Mouse (Mus musculus): ENCODE data around the gene Pcnx4. TPM values are rescaled to one million over a fixed set of nuclear protein-coding genes. Genes with fewer than 3 reads are reported as not detected.

Gene Pcnx4
- polyA plus RNA-seq, 1 experiment from 2014 or later: 11.6 TPM

GRCm38 (mm10) chr12:72622853-72623496, 86.8 kb downstream of the Pcnx4 start:
- Histone ChIP-seq H3K27me3 (ENCODE audit: insufficient read depth, poor library complexity, severe bottlenecking) (no peaks in the 10 kb centered on the region), H3K4me1 (no peaks in the 10 kb centered on the region), H3K27ac (no peak overlapping the region), H3K4me3 (no peak overlapping the region), H3K36me3 (no peaks in the 10 kb centered on the region), H3K9me3 (no peaks in the 10 kb centered on the region)
- DNase-seq (ENCODE audit: low spot score): no peak
- 60% methylated on average over 5 of the region's 5 CpGs for WGBS

DNA sequence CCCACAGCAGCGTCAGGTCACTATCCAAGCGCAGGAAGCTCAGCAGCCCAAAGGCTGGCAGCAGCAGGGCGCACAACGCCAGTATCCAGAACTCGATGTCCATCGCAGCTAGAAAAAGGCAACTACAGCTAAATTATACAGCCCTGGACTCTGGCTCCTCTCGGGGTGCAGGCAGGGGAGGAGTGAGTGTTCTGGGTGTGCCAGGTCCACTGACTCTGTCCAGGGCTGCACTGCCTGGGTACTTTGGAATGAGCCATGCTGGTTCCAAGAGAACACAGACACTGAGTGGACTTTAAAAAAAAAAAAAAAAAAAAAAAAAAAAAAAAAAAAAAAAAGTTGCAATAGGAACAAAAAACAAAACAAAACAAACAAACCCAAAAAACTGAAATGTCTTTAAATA, 92.6 kb downstream of the Pcnx4 start:
- no peaks in the 10 kb centered on the region for H3K36me3 ChIP-seq
- no peaks in the 10 kb centered on the region for H3K4me1 ChIP-seq
- 91% methylated on average over 7 of the region's 7 CpGs for whole genome bisulfite sequencing
- H3K4me3 ChIP-seq: no peak overlapping the region
- H3K9me3 ChIP-seq: no peaks in the 10 kb centered on the region
- no peak for DNase-seq (ENCODE audit: low spot score)
- H3K27me3 ChIP-seq (ENCODE audit: insufficient read depth, poor library complexity, severe bottlenecking): no peaks in the 10 kb centered on the region
- H3K27ac ChIP-seq: no peak overlapping the region

Other genes with a start within 250 kb of the Pcnx4 start
- 13.8 and 15.2 TPM in 2 replicates for gene Rtn1, start 127.3 kb upstream of the Pcnx4 start, polyA plus RNA-seq (2016; fragmentation: Nextera tagmentation; extraction: Ambion mirVana)
- 1.2 and 1.4 TPM in 2 replicates for gene Lrrc9, start 94.5 kb upstream of the Pcnx4 start, polyA plus RNA-seq (2016; fragmentation: Nextera tagmentation; extraction: Ambion mirVana)
- gene Gm4756, start 113.3 kb downstream of the Pcnx4 start, polyA plus RNA-seq (2016; fragmentation: Nextera tagmentation; extraction: Ambion mirVana): not detected in 2 replicates
- 22.1 and 28.1 TPM in 2 replicates for gene Dhrs7, start 128.5 kb downstream of the Pcnx4 start, polyA plus RNA-seq (2016; fragmentation: Nextera tagmentation; extraction: Ambion mirVana)
- gene Ppm1a, start 221.1 kb downstream of the Pcnx4 start, polyA plus RNA-seq (2016; fragmentation: Nextera tagmentation; extraction: Ambion mirVana): 36.0 and 49.3 TPM in 2 replicates